Mouse (Mus musculus) cerebellum, adult 2 months (tissue): Measurements from ENCODE around the gene Adcyap1.

Experiments used
- CTCF ChIP-seq: fragments of 200-500 bp; IDR thresholded peaks from 2 replicates; pipeline ENCODE4 v1.5.1; 2011; ENCODE audit warnings: low read depth, mild to moderate bottlenecking, control low read depth, low read length, moderate library complexity, borderline replicate concordance; ENCODE audit not compliant: insufficient read depth
- POLR2A ChIP-seq: fragments of 200-500 bp; IDR thresholded peaks from 2 replicates; pipeline ENCODE4 v1.6.1; 2011; ENCODE audit warnings: low read length, control low read depth, borderline replicate concordance; ENCODE audit not compliant: insufficient read depth

DNA sequence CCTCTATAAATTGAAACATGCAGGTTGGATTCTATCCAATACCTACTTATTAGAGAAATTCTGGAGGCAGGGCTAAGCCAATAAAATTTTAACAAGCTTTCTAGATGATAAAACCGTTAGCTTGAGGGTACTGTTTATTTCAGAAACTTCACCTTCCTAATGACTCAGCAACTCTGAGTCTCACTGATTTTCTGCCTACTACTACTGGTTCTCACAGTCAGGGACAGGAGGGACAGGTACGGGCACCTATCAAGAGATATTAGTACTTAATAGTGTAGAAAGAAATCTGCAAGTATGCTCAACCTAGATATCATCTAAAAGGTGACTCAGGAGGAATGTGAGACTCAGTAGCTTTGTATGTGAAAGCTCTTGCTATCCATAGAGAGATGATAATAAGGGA lies 19.8 kb downstream of the Adcyap1 start:
- no peak for TF ChIP-seq CTCF
- TF ChIP-seq POLR2A = no peak
